Mouse (Mus musculus): ENCODE results near the gene Ppid. TPM values are rescaled to one million over a fixed set of nuclear protein-coding genes. Genes with fewer than 3 reads are reported as not detected.

Gene Ppid
- total and polyA plus RNA-seq, 3 experiments = 203 to 254 TPM; not detected in 1

- Histone ChIP-seq H3K36me3 (ENCODE audit: control insufficient read depth in 1 of 2, insufficient read depth in 2 of 2, low read length in 2 of 2) (peaks cover 0 to 16% of the 10 kb centered on the region in 2 experiments; a peak in 2 of 4 replicates), H3K9ac (ENCODE audit: control insufficient read depth, low read depth, low read length, poor library complexity, severe bottlenecking) (peak overlapping the region; percentile 71), H3K4me1 (ENCODE audit: control insufficient read depth in 1 of 2, insufficient read depth in 2 of 2, low read length in 2 of 2) (peaks cover 12 to 19% of the 10 kb centered on the region in 2 experiments; a peak in 3 of 4 replicates), H3K27ac (ENCODE audit: control insufficient read depth, low read depth, low read length) (peak overlapping the region; percentile 70), H3K27me3 (ENCODE audit: control insufficient read depth in 1 of 2, insufficient read depth in 2 of 2, low read length in 2 of 2) (no peaks in the 10 kb centered on the region), H3K9me3 (replicated peaks; ENCODE audit: insufficient read depth, low read length) (no peaks in the 10 kb centered on the region), H3K4me3 (ENCODE audit: control insufficient read depth in 1 of 2, insufficient read depth in 1 of 2, low read depth in 2 of 2, low read length in 2 of 2) (peak overlapping the region; percentile 23 to 35; a peak in 2 of 4 replicates), H3K79me2 (ENCODE audit: control insufficient read depth, insufficient read depth, low read length, poor library complexity) (peaks cover 23% of the 10 kb centered on the region)
- TF ChIP-seq MEF2A (IDR thresholded peaks at IDR 0.05; ENCODE audit: extremely low read depth, insufficient replicate concordance, low read depth, low read length, poor library complexity, severe bottlenecking) (no peak), JUND (IDR thresholded peaks at IDR 0.05; ENCODE audit: low read depth, low read length) (no peak), GATA1 (IDR thresholded peaks at IDR 0.05; ENCODE audit: low read depth, low read length) (no peak), SIN3A (IDR thresholded peaks at IDR 0.05; ENCODE audit: low read length) (peak; percentile 1; the same call in 1 of the 2 replicates), RAD21 (IDR thresholded peaks at IDR 0.05; ENCODE audit: low read depth, low read length) (no peak), MYB (IDR thresholded peaks at IDR 0.05; ENCODE audit: low read depth, low read length) (no peak), ZC3H11A (IDR thresholded peaks at IDR 0.05; ENCODE audit: low read depth, low read length) (no peak), EP300 (IDR thresholded peaks at IDR 0.05; ENCODE audit: low read depth in 1 of 2, low read length in 2 of 2) (no peak), E2F4 (IDR thresholded peaks at IDR 0.05; ENCODE audit: borderline replicate concordance, low read depth, low read length) (no peak), ZMIZ1 (IDR thresholded peaks at IDR 0.05; ENCODE audit: low read depth, low read length) (no peak), CHD1 (IDR thresholded peaks at IDR 0.05; ENCODE audit: low read depth, low read length) (no peak), USF2 (IDR thresholded peaks at IDR 0.05; ENCODE audit: borderline replicate concordance in 1 of 2, insufficient read depth in 1 of 2, low read depth in 1 of 2, low read length in 2 of 2) (no peak), ZNF384 (IDR thresholded peaks at IDR 0.05; ENCODE audit: low read depth, low read length) (peak; percentile 53), CTCF (IDR thresholded peaks at IDR 0.05 in 2 of 3, conservative IDR thresholded peaks at IDR 0.05 in 1 of 3; ENCODE audit: control insufficient read depth in 1 of 3, insufficient read depth in 1 of 3, low read depth in 2 of 3, low read length in 3 of 3, poor library complexity in 1 of 3, severe bottlenecking in 1 of 3) (peak; percentile 17 to 30 (median 26); a peak in 2 of 6 replicates), ELF1 (IDR thresholded peaks at IDR 0.05; ENCODE audit: low read depth, low read length) (no peak), MAZ (IDR thresholded peaks at IDR 0.05; ENCODE audit: low read depth, low read length) (no peak), TBP (IDR thresholded peaks at IDR 0.05; ENCODE audit: low read depth, low read length) (no peak), MXI1 (IDR thresholded peaks at IDR 0.05; ENCODE audit: low read depth, low read length) (no peak)
- peak; percentile 46 for DNase-seq (ENCODE audit: low read depth, low spot score)
These were observed 22.4 kb upstream of the Ppid start for GRCm38 (mm10) chr3:79568629-79569350.

- H3K36me3 ChIP-seq (ENCODE audit: control insufficient read depth in 1 of 2, insufficient read depth in 2 of 2, low read length in 2 of 2) = peaks cover 0 to 18% of the 10 kb centered on the region in 2 experiments; a peak in 2 of 4 replicates
- peaks cover 23% of the 10 kb centered on the region for H3K79me2 ChIP-seq (ENCODE audit: control insufficient read depth, insufficient read depth, low read length, poor library complexity)
- H3K4me3 ChIP-seq (ENCODE audit: control insufficient read depth in 1 of 2, insufficient read depth in 1 of 2, low read depth in 2 of 2, low read length in 2 of 2) = peak overlapping the region in 1 of 2 experiments; percentile 24; a peak in 1 of 4 replicates
- peak; percentile 55 for DNase-seq (ENCODE audit: low read depth, low spot score)
- peaks cover 15 to 19% of the 10 kb centered on the region in 2 experiments; a peak in 3 of 4 replicates for H3K4me1 ChIP-seq (ENCODE audit: control insufficient read depth in 1 of 2, insufficient read depth in 2 of 2, low read length in 2 of 2)
- H3K27me3 ChIP-seq (ENCODE audit: control insufficient read depth in 1 of 2, insufficient read depth in 2 of 2, low read length in 2 of 2) = no peaks in the 10 kb centered on the region
- H3K9ac ChIP-seq (ENCODE audit: control insufficient read depth, low read depth, low read length, poor library complexity, severe bottlenecking) = no peak overlapping the region; the same call in 1 of the 2 replicates
- H3K27ac ChIP-seq (ENCODE audit: control insufficient read depth, low read depth, low read length) = peak overlapping the region; percentile 16; the same call in 1 of the 2 replicates
- H3K9me3 ChIP-seq (replicated peaks; ENCODE audit: insufficient read depth, low read length) = no peaks in the 10 kb centered on the region
- TF ChIP-seq USF2 (IDR thresholded peaks at IDR 0.05; ENCODE audit: borderline replicate concordance in 1 of 2, insufficient read depth in 1 of 2, low read depth in 1 of 2, low read length in 2 of 2) (no peak), HCFC1 (IDR thresholded peaks at IDR 0.05; ENCODE audit: low read depth, low read length) (no peak), POLR2A (IDR thresholded peaks at IDR 0.05; ENCODE audit: control insufficient read depth in 1 of 2, insufficient read depth in 1 of 2, low read depth in 1 of 2, low read length in 2 of 2, poor library complexity in 1 of 2) (no peak), ZMIZ1 (IDR thresholded peaks at IDR 0.05; ENCODE audit: low read depth, low read length) (no peak), CHD1 (IDR thresholded peaks at IDR 0.05; ENCODE audit: low read depth, low read length) (no peak), SMC3 (IDR thresholded peaks at IDR 0.05; ENCODE audit: low read depth, low read length) (no peak), ELF1 (IDR thresholded peaks at IDR 0.05; ENCODE audit: low read depth, low read length) (0 out of 2 replicates have a peak, but pooled peaks have one; percentile 38), MAFK (IDR thresholded peaks at IDR 0.05; ENCODE audit: borderline replicate concordance, low read depth, low read length) (no peak), UBTF (IDR thresholded peaks at IDR 0.05; ENCODE audit: borderline replicate concordance, insufficient read depth, low read depth, low read length) (no peak), KAT2A (conservative IDR thresholded peaks at IDR 0.05; ENCODE audit: low read depth, low read length) (no peak), MAZ (IDR thresholded peaks at IDR 0.05; ENCODE audit: low read depth, low read length) (no peak), BHLHE40 (IDR thresholded peaks at IDR 0.05; ENCODE audit: borderline replicate concordance, low read depth, low read length) (no peak), NELFE (IDR thresholded peaks at IDR 0.05; ENCODE audit: low read depth, low read length) (no peak), CHD2 (IDR thresholded peaks at IDR 0.05; ENCODE audit: low read length) (no peak), ZC3H11A (IDR thresholded peaks at IDR 0.05; ENCODE audit: low read depth, low read length) (no peak), MXI1 (IDR thresholded peaks at IDR 0.05; ENCODE audit: low read depth, low read length) (0 out of 2 replicates have a peak, but pooled peaks have one; percentile 59), ZNF384 (IDR thresholded peaks at IDR 0.05; ENCODE audit: low read depth, low read length) (no peak), USF1 (IDR thresholded peaks at IDR 0.05; ENCODE audit: low read depth, low read length) (no peak), RAD21 (IDR thresholded peaks at IDR 0.05; ENCODE audit: low read depth, low read length) (no peak), GATA1 (IDR thresholded peaks at IDR 0.05; ENCODE audit: low read depth, low read length) (no peak)
These were observed 21.8 kb upstream of the Ppid start for GRCm38 (mm10) chr3:79569351-79569681.

Measured in MEL (cell line).